Mouse (Mus musculus) T-helper 2 cell (primary cell): ENCODE data around the gene Axl.
"Not testable (repeated sequence)": the region's sequence is repeated elsewhere in the genome, so short reads cannot be mapped to it uniquely, and the experiment has no call there.

Source experiments
- in situ Hi-C: fragments of 300-600 bp; cut with MboI, MseI; formaldehyde crosslinking; loops from one replicate; pipeline ENCODE4 v1.15.1; 2025; ENCODE audit warnings: high pct_unique_total_duplicates

The Axl gene

DNA sequence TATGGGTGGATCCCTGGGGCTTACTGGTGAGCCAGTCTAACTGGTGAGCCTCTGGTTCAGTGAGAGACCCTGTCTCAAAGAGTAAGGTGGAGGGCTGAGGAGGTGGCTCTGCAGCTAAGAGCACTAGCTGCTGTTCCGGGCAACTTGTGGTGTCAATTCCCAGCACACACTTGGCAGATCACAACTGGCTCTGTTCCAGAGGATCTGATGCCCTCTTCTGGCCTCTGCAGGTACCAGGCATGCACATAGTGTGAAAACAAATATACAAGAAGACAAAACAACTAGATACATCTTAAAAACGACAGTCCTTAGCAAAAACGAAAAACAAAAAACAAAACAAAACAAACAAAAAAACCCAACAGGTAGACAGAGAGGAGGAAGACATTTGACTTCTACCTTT, 5.2 kb upstream of the Axl start:
- in situ Hi-C loops = no loop called here

DNA sequence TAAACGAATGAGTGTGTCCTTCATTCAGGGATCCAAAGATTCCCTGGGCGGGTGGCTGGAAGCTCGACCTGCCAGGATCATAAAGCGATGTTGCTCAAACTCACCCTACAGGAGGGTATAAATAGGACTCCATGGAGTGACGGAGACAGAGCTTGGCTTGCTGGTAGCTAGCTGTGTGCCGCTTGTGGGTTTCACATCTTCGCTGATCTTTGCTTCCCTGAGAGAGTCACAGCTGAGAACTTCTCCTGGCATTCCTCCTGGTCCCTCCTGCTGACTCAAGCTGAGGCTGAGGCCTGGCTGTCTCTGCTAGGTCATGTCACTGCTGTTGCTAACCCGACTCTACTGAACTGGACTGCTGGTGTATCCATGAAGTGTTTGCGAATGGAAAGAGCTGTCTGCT, 4.5 kb upstream of the Axl start:
- in situ Hi-C loops = not testable (repeated sequence)

DNA sequence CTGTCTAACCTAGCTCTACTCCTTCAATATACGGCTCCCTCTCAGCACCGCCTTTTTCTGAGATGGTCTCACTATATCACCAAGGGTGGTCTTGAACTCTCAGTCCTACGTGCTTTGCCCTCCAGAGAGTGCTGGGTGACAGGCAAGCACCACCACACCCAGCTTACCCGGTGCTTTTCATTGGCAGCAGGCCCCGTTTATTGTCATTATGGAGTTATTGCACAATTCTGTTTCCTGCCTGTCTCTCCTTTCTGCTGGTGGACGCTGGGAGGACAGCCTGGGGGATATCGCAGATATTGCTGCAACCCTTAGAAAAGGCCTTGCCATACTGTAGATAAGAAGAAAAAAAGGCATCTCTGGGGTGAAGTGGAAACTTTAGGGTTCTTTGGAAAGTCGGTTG, 2.1 kb upstream of the Axl start:
- in situ Hi-C loops = no loop called here

DNA sequence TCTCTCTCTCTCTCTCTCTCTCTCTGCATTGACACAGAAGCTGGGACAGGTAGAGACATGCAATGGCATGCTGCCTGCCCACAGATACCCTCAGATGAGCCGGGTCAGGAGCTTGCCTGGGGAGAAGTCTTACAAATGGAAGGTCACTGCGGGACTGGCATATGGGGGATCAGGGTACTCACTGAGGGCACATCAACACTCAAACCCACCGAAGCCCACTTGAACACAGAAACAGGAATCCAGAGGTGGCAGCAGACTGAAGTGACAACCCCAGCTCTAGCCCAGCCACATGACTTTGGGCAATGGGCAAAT, 580 bp upstream of the Axl start:
- in situ Hi-C loops = no loop called here

DNA sequence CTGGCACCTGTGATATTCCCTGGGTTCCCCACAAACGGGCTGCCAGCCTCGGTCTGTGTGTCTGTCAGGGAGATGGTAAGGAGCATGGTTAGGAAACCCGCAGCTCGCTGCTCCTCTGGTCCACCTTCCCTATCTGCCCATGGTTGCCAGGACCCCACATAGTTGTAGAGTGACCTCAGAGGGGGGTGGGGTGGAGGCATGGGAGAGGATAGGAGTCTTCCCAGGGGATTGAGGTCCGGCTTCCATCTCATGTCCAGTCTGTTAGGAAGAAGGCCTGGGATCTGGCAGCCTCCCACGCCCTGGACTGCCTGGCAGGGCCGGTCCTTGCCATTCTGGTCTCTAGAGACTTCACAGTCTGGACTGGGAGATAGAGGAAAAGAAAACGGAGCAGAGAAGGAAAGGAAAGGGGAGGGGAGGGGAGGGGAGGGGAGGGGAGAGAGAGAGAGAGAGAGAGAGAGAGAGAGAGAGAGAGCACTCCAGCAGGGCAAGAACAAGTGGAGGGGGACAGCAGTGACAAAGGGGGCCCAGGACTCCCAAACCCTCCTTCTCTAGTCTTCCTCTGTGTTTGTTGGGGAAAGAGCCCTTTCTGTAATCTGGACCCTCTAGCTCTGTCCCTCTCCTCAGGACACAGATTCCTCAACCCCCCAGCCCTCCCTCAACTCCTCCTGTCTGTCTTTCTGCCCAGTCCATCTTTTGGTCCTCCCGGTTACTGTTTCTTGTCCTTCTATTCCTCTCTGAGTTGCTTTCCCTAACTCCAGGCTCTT, 867 bp downstream of the Axl start:
- in situ Hi-C loops = no loop called here

DNA sequence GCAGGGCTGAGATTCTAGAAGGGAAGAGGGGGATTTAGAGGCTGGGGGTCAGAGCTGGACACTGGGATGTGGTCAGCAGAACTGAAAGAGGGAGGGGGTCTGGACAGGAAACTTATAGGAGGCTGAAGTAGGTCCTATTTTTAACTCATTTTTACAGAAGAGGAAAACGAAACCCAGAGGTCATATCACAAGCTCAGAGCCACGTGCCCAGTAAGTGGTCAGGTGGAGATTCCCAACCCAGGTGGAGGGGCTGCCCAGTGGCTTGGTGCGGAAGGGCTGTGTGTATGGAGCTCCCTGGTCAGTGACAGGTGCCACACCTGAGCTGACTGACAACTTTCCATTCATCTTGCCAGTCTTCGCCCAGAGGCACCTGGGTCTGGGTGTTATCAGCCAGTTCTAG, 1.5 kb downstream of the Axl start:
- in situ Hi-C loops = no loop called here

DNA sequence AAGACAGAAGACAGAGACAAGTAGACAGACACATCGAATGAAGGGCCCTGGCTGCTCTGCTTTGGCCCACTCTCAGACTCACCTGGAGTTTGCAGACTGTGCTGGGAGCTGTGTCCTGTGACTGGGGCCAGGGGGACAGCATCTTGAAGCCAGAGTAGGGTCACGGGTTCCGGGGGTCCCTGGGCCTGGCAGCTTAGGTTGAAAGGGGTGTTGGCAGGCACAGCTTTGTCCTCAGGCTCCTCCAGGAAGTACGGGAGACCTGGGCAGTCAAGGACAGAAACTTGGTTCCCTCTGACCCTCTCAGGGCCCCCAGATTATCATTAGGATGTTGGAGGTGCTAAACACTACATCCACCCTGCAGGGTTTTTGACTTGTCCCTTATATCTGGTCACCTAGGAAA, 2.8 kb downstream of the Axl start:
- in situ Hi-C loops = no loop called here

DNA sequence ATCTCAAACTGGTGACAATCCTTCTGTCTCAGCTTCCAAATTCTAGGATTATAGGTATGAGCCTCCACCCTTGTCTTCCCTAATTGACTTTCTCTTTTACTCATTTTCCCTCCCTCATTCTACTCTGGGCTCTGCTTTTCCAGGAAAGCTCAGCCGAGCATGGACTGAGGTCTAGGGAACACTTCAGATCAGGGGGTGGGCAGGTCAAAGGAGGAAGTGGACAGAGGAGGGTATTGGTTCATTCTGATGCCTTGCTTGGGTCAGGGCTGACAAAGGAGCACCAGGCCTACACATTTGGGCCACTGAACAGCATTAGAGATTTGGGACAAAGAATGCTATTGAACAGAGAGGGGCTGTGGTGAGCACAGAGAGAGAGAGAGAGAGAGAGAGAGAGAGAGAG, 3.7 kb downstream of the Axl start:
- in situ Hi-C loops = no loop called here

DNA sequence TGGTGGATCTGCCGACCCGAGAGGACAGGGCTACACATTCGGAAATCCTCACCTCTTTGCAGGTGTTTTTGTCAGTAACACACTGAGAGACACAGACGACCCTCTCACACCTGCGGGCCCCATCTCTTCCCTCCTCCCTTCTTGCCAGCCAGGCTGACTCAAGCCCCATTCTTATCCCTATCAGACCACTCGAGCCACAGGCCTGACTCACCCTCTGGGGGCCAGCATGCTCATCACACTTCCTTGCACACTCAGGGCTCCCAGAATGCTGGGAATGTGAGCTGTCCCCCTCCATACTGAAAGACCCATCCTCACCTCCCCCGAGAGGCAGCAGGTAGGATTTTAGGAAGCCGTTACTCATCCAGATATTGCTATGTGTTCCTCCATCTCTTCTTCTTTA, 4.8 kb downstream of the Axl start:
- in situ Hi-C loops = no loop called here

DNA sequence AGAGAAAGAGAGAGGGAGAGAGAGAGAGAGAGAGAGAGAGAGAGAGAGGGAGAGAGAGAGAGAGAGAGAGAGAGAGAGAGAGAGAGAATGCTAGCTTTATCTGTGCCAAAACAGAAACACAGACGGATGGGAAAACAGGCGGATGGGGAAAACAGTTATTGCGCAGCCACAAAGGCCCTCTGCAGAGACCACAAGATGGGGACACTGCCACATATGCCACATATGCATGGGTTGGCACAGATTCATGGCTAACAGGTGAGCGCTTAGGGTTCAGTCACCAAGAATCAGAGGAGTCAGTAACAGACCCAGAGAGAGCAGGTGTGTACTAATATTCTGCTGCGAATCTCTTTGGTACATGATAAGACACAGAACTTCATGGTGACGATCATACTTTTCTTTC, 5.8 kb downstream of the Axl start:
- in situ Hi-C loops = no loop called here

DNA sequence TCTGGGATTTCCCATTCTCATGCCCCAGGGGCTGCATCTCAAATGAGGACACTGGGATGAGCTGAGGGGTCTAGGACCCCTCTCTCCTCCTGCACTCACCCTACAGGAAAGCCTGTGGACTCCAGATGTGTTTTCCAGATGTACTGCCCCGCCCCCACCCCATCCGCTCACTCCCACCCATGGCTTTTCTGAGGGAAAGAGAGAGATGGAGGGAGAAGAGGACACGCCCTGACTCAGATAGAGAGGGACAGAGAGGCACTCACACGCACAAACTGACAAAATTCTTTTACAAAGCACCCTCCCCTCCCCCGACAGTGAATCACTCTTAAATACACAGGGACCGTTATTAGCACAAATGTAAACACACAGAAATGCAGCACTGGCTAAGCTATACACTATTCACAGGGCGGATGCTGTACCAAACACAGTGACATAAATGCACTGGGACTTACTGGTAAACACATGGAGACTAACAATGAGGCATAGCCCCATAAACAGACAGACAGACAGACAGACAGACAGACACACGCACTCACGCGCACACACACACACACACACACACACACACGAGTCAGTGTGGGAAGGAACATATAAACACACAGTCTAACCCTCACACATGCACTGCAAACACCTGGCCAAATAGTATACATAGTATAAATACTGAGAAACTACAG, 6.4 kb downstream of the Axl start:
- in situ Hi-C loops = no loop called here

DNA sequence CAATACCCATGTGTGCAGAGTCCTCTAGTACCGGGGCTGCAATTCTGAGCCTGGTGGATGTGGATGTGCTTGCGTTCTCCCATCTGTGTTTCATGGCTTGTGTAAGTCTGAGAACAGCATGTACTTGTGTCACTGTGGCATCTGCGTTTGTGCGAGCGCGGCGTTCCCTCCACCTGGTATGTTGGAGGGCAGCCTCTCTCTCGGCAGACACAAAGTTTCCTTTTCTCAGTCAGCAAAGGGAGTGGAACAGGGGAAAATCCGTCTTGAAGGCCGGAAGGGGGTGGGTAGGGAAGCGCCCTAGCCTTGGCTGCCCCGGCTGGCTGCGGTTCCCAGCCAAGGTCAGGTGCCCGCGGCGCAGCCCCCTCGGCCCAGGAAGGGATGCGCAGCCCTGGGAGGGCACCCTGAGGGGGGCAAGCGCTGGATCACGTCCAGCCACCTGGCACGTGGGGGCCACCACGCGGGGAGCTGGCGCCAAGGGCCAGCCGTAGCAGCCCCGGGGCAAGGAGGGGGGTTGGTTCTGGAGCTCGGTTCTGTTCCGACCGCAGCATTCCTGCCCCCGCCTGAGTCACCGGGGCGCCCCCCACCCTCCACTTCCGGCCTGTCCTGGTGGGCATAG, 7.1 kb downstream of the Axl start:
- in situ Hi-C loops = no loop called here

DNA sequence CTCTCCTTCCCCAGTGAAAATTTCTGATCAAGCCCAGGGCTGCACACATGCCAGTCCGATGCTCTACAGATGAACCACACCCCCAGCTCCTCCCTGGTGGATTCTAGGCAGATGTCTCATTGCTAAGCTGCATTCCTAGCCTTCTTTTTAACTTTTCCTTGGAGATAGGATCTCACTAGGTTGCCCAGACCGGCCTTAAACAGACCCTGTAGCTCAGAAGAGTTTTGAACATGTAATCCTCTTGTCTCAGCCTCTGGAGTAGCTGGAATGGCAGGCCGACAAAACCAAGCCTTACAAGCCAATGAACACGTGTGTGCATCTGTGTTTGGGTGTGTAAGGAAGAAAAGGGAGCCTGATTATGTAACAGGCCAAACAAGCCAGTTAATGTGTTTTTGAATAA, 7.8 kb downstream of the Axl start:
- in situ Hi-C loops = no loop called here

DNA sequence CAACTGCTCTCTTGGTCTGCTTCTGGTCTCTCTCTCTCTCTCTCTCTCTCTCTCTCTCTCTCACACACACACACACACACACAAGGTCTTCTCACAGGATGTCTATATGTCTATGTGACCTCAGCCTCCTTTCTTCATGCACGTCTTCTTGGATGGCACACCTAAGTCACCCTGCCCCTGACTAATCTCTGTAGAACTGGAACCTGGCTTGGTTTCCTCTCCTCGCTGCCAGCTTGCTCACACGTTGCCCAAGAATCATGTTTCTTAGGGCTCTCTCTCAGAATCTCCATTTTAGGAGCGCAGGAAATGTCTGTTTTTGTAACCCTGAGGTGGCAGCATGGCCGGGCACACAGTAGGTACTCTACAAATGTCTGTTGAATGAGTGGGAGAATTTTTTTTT, 8.5 kb downstream of the Axl start:
- in situ Hi-C loops = no loop called here

DNA sequence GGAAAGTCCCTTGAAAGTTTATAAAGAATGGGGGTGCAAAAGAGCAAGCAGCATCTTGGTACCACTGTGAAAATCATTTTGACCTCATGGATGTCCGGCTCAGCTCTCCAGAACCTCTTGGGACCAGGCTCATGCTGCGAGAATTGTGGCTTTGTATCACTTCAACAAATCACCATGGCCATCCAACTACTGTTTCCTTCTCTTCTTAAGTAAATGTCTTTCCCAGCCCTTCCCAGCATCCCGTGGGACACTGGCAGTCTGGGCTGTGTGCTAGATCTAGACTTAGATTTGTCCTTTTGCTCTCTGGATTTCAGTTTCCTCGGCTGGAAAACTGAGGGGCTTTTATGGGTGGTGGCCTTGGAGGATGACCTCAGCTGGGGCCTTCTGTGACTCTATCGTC, 20.3 kb downstream of the Axl start:
- in situ Hi-C loops = no loop called here

DNA sequence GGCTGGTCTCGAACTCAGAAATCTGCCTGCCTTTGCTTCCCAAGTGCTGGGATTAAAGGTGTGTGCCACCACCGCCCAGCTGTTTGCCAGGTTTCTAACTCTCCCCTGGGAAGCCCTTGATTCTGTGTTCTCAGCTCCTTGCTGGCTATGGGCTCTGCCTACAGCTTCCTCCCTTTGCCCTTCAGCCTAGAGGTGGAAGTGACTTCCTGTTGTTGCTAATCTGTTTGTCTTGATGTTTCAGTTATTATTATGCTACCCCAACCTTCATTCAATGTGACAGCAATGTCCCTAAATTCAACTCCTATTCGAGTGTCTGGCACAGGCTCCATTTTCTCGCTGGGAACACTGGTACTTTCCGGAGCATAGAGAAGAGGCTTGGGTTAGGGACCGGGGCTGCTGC, 22.4 kb downstream of the Axl start:
- in situ Hi-C loops = no loop called here

DNA sequence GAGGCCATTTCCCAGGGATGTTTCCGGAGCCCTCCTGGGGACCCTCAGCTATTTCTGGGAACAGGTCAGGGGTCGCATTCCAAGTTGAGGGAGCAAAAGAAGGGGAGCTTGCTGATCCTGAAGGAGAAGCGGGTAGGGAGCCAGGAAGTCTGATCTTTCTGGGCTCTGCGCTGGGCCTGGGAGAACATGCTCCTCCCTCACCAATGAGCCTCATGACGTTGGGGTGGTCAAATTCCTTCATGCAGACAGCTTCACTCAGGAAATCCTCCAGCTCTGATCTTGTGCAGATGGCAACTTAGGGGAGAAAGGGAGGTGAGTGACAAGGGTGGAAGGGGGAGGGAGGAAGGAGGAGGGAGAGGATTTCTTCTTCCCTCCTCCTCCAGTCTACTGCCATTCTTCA, 24.3 kb downstream of the Axl start:
- in situ Hi-C loops = no loop called here

DNA sequence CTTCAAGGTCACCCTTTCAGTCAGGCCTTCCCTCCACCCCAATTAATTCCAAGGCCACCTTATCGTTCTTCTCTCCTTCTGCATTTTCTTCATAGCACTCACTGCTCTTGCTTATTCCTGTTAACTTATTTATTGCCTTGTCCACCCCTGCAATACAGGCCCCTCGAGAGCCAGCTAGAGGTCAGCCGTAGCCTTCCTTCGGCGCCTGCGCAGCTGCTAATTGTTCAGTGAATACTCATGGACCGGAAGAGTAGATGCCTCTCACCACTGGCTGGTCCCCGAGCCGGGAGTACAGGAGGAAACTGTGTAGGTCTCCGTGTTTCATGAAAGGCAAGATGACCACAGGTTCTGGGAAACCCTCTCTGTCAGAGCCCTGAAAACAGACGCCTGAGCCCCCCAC, 24.8 kb downstream of the Axl start:
- in situ Hi-C loops = no loop called here

DNA sequence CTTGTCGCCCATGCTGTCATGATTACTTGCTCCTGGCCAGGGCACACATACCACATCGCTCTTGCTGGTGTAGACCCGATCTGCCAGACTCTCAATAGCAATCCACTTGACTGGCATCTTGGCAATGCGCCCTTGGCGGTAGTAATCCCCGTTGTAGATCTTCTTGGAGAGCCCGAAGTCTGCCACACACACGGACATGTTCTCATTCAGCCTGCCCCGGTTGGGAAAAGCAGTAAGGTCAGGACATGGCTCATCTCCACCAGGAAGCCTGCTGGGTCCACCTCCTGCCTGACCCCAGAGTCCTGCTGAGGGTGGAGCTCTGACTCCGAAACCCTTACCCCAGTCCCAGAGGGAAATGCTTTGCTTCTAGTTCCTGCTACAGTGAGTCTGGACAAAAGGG, 27.2 kb downstream of the Axl start:
- in situ Hi-C loops = no loop called here

DNA sequence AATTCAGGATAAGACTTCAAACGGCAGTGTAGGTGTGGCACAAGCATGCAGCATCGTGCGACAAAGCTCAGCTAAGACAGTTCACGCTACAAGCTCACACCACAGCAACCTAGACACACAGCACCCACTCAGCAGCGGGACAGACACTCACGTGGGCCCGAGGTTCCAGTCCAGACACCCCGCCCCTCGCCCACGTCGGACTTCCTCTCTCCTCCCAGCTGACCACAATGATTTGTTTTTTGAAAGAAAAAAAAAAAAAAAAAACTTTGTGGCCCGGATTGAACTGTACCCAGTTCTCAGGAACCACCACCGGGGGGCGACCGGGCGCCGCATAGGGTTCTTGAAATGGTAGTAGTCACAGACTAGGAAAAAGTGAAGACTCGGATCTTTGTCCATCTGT, 32.5 kb downstream of the Axl start:
- in situ Hi-C loops = loop anchor here (5.0 to 10.0 kb wide), 2 partner anchors 51 to 1719 kb away; partner anchors contain the start of gene Sertad3

DNA sequence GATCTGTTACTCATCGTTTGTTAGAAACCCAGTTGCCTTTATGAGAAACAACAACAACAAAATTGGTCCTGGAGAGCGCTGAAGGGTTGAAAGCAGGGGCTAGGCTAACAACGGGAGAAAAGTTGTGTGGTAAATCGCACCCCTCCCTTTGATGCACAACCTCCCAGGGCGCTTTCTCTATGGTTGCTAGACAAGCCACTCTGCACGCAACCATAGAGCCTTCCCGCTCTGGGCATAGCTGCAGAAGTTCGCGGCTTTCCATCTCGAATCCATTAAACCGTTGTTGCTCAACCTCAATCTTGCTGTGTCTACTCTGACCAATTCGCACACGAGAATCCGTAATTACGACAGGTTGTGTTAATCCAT, 33.1 kb downstream of the Axl start:
- in situ Hi-C loops = loop anchor here (5.0 to 10.0 kb wide), 2 partner anchors 52 to 1719 kb away; partner anchors contain the start of gene Sertad3

DNA sequence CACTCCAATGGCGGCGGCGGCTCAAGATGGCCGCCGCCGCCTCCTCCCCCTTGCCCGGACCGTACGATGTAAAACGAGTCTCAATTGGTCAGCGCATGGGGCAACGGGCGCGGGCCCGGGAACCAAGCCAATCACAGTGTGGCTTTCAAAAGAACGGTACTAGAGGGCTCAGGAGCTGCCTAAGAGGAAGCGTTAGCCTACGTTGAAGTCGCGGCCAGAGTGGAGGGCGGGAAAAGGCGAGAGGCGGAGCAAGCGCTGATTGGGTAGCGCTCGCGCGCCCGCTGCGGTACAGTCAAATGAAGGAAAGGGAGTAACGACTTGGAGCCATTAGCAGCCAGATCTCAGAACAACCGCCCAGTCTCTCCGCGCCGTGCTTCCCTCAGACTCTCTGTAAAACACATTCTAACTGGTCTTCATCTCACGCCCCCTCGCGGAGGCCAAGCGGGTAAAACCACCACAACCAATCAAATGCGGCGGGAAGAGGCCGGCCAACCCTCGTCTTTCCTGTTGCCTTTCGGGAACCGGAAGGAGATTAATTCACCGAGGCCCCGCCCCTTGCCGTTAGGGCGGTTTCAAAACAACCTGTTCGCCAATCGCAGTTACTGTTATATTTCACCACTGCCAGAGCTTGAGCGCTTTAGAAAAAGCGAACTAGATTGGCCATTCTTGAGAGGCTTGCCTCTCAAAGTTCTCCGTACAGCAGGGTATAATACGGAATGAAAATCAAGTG, 33.6 kb downstream of the Axl start, which contains the start of gene Hnrnpul1:
Gene Hnrnpul1, minus strand, starts transcription at position 20 of the 730 bp plus-strand sequence.
- in situ Hi-C loops = loop anchor here (5.0 to 10.0 kb wide), 2 partner anchors 52 to 1720 kb away; partner anchors contain the start of gene Sertad3

DNA sequence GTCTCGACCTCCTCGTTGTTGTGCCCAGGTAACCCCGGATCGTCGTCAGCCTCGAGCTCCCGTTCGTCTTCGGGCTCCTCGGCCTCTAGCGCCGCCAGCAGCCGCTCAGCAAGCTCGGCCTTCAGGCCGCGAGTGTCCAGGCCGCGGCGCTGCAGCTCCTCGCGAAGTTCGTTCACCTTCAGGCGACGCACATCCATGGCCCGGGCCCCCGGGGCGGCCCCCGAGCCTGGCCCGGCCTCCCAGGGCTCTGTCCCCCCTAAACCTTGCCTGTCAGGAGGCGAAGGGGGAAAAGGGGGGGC, 34.1 kb downstream of the Axl start:
- in situ Hi-C loops = loop anchor here (10.0 kb wide), 1 partner anchor 1720 kb away; the partner anchor contains the start of gene Sertad3
